Mouse (Mus musculus) kidney, postnatal 0 days (tissue): ENCODE results near the gene Wdr31. TPM values are rescaled to one million over a fixed set of nuclear protein-coding genes. Genes with fewer than 3 reads are reported as not detected.

ENCODE experiments used
- ATAC-seq: fragments of 200-750 bp; cut with Nextera tagmentation; replicated peaks from 2 replicates; pipeline ENCODE4 v1.8.0; 2017; ENCODE audit warnings: low read depth, moderate number of reproducible peaks, moderate TSS enrichment, moderate library complexity; ENCODE audit not compliant: low FRiP score
- DNase-seq: peaks from one replicate; pipeline ENCODE4 v3.0.0-alpha.2; 2016; ENCODE audit warnings: low spot score
- H3K27ac ChIP-seq: fragments of 300-500 bp; sonication (generic); 2 replicates; pipeline ENCODE4 v1.5.1; 2014; ENCODE audit warnings: mild to moderate bottlenecking
- H3K27me3 ChIP-seq: fragments of 300-500 bp; sonication (generic); 2 replicates; pipeline ENCODE4 v1.6.1; 2014; ENCODE audit warnings: low read length, mixed read lengths; ENCODE audit not compliant: insufficient read depth
- H3K36me3 ChIP-seq: fragments of 300-500 bp; sonication (generic); 2 replicates; pipeline ENCODE4 v1.6.1; 2014; ENCODE audit warnings: low read length, mixed read lengths; ENCODE audit not compliant: insufficient read depth
- H3K4me1 ChIP-seq: fragments of 300-500 bp; sonication (generic); replicated peaks from 2 replicates; pipeline ENCODE4 v1.6.1; 2014; ENCODE audit warnings: antibody characterized with exemption, low read length, mixed read lengths; ENCODE audit not compliant: insufficient read depth
- H3K4me2 ChIP-seq: fragments of 300-500 bp; sonication (generic); 2 replicates; pipeline ENCODE4 v1.6.1; 2014; ENCODE audit warnings: mild to moderate bottlenecking, low read length, moderate library complexity, mixed read lengths
- H3K4me3 ChIP-seq: fragments of 300-500 bp; sonication (generic); replicated peaks from 2 replicates; pipeline ENCODE4 v1.5.1; 2014; ENCODE audit warnings: low read depth, low read length
- H3K9ac ChIP-seq: fragments of 300-500 bp; sonication (generic); 2 replicates; pipeline ENCODE4 v1.6.1; 2014; ENCODE audit warnings: low read depth, low read length
- H3K9me3 ChIP-seq: fragments of 300-500 bp; sonication (generic); replicated peaks from 2 replicates; pipeline ENCODE4 v1.6.1; 2016; ENCODE audit warnings: low read length, inconsistent platforms, mixed read lengths
- CTCF ChIP-seq: IDR thresholded peaks from 2 replicates; pipeline ENCODE4 v1.5.1; 2016; ENCODE audit warnings: antibody characterized with exemption, low read depth, mild to moderate bottlenecking, moderate library complexity
- WGBS: fragments of 180-500 bp; shearing (Covaris S2); extraction: QIAGEN DNeasy Blood & Tissue Kit; methylation state at CpG from one replicate; pipeline ENCODE4 v1.1.7; 2014; 5-methylcytosine and 5-hydroxymethylcytosine counted together
- polyA plus RNA-seq: library from polyadenylated mRNA; unstranded; fragments of >200 nt; fragmentation: Nextera tagmentation; extraction: Ambion mirVana; gene quantifications from 2 replicates; pipeline ENCODE4 v1.2.1, GENCODE M21; 2015

The Wdr31 gene
- polyA plus RNA-seq, 1 experiment from 2014 or later: 10.1 TPM

GRCm38 (mm10) chr4:62439793-62440192 is 30.9 kb downstream of the Wdr31 start:
- ATAC-seq: no peak

GRCm38 (mm10) chr4:62437871-62438270 is 32.8 kb downstream of the Wdr31 start:
- DNase-seq (peak; percentile 29), ATAC-seq (peak; percentile 87)
- Histone ChIP-seq H3K9ac (no peak overlapping the region), H3K27ac (peak overlapping the region; percentile 21; the same call in 1 of the 2 replicates), H3K4me2 (no peak overlapping the region), H3K36me3 (no peaks in the 10 kb centered on the region), H3K27me3 (no peaks in the 10 kb centered on the region), H3K4me3 (no peak overlapping the region), H3K9me3 (no peaks in the 10 kb centered on the region), H3K4me1 (no peaks in the 10 kb centered on the region)
- TF ChIP-seq CTCF: no peak
- 45% methylated on average over 7 of the region's 7 CpGs for WGBS

More at GRCm38 (mm10) chr4:62439793-62440192, 30.9 kb downstream of the Wdr31 start:
- no peak for DNase-seq
- H3K4me1 ChIP-seq: no peaks in the 10 kb centered on the region
- no peak overlapping the region for H3K27ac ChIP-seq
- WGBS: 65% methylated on average over 4 of the region's 4 CpGs
- no peaks in the 10 kb centered on the region for H3K36me3 ChIP-seq
- no peak overlapping the region for H3K4me2 ChIP-seq
- no peak for TF ChIP-seq CTCF
- no peak overlapping the region for H3K9ac ChIP-seq
- H3K27me3 ChIP-seq: no peaks in the 10 kb centered on the region
- H3K4me3 ChIP-seq: no peak overlapping the region
- H3K9me3 ChIP-seq: no peaks in the 10 kb centered on the region

DNA sequence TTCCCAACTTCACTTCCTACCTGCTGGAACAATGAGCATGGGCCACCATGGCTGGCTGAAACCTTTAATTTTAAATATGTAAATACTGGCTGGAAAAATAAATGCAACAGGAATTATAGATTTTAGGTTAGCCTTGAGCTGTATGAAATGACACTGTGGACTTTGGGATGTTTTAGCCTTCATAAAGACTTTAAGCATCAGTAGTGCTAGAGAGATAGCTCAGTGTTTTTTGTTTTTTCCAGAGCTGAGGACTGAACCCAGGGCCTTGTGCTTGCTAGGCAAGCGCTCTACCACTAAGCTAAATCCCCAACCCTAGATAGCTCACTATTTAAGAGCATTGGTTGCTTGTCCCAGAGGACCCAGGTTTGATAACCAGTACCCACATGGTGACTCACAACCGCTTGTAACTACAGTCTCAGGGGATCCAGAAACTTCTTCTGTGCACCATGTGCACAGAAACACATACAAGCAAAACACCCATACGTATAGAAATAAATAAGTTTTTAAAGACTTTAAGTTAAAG is 33.4 kb downstream of the Wdr31 start:
- TF ChIP-seq CTCF: no peak
- 87% methylated on average over 3 of the region's 3 CpGs for WGBS
- H3K27ac ChIP-seq: peak overlapping the region; percentile 21; the same call in 1 of the 2 replicates
- ATAC-seq (no peak), DNase-seq (no peak)
- no peaks in the 10 kb centered on the region for H3K36me3 ChIP-seq
- no peak overlapping the region for H3K4me2 ChIP-seq
- H3K4me1 ChIP-seq: no peaks in the 10 kb centered on the region
- no peaks in the 10 kb centered on the region for H3K27me3 ChIP-seq
- no peaks in the 10 kb centered on the region for H3K9me3 ChIP-seq
- H3K4me3 ChIP-seq: no peak overlapping the region
- no peak overlapping the region for H3K9ac ChIP-seq

- H3K4me3 ChIP-seq: no peak within 1 kb of the TSS
- H3K27me3 ChIP-seq: no peaks in the 10 kb centered on the region
- H3K36me3 ChIP-seq: no peaks in the 10 kb centered on the region
- DNase-seq: no peak
- TF ChIP-seq CTCF: no peak
- ATAC-seq: no peak
- H3K27ac ChIP-seq: 0 out of 2 replicates have a peak within 1 kb of the TSS, but pooled peaks have one; percentile 0
- H3K4me2 ChIP-seq: no peak within 1 kb of the TSS
- no peak within 1 kb of the TSS for H3K9ac ChIP-seq
- H3K4me1 ChIP-seq: no peaks in the 10 kb centered on the region
- WGBS: 80% methylated on average over 6 of the region's 6 CpGs
- H3K9me3 ChIP-seq: no peaks in the 10 kb centered on the region
Measured at GRCm38 (mm10) chr4:62435081-62435480, 35.6 kb downstream of the Wdr31 start, which contains the start of gene Rnf183. Gene Rnf183 (minus strand): TSS chr4:62435252.

- WGBS: 61% methylated on average over 7 of the region's 7 CpGs
- no peaks in the 10 kb centered on the region for H3K27me3 ChIP-seq
- DNase-seq: no peak
- H3K4me1 ChIP-seq: no peaks in the 10 kb centered on the region
- H3K9ac ChIP-seq: no peak overlapping the region
- H3K27ac ChIP-seq: 0 out of 2 replicates have a peak overlapping the region, but pooled peaks have one; percentile 0
- no peak overlapping the region for H3K4me2 ChIP-seq
- no peak for TF ChIP-seq CTCF
- no peaks in the 10 kb centered on the region for H3K36me3 ChIP-seq
- H3K9me3 ChIP-seq: no peaks in the 10 kb centered on the region
- ATAC-seq: peak; percentile 71; the same call in 1 of the 2 replicates
- H3K4me3 ChIP-seq: no peak overlapping the region
Measured at GRCm38 (mm10) chr4:62433939-62434870, 36.5 kb downstream of the Wdr31 start.

GRCm38 (mm10) chr4:62431522-62431921 is 39.2 kb downstream of the Wdr31 start:
- Histone ChIP-seq H3K4me1 (no peaks in the 10 kb centered on the region), H3K9ac (no peak overlapping the region), H3K36me3 (no peaks in the 10 kb centered on the region), H3K4me3 (no peak overlapping the region), H3K4me2 (no peak overlapping the region), H3K27me3 (no peaks in the 10 kb centered on the region), H3K27ac (no peak overlapping the region), H3K9me3 (no peaks in the 10 kb centered on the region)
- DNase-seq: no peak
- TF ChIP-seq CTCF: no peak
- ATAC-seq: no peak
- 78% methylated on average over 4 of the region's 4 CpGs for WGBS
